Mouse (Mus musculus): ENCODE data around the gene Lnp1. TPM values are rescaled to one million over a fixed set of nuclear protein-coding genes. Genes with fewer than 3 reads are reported as not detected.
"Not testable (repeated sequence)": the region's sequence is repeated elsewhere in the genome, so short reads cannot be mapped to it uniquely, and the experiment has no call there.

The Lnp1 gene
- not detected in 2 replicates for polyA plus RNA-seq (2015; fragmentation: Nextera tagmentation; extraction: Ambion mirVana)

- no peak for ATAC-seq (ENCODE audit: insufficient number of reproducible peaks, insufficient read depth, low FRiP score, low TSS enrichment, low read depth)
- Histone ChIP-seq H3K4me3 (no peak within 1 kb of the TSS), H3K4me1 (no peaks in the 10 kb centered on the region), H3K9me3 (no peaks in the 10 kb centered on the region), H3K27ac (no peak within 1 kb of the TSS), H3K4me2 (no peak within 1 kb of the TSS), H3K27me3 (no peaks in the 10 kb centered on the region), H3K36me3 (no peaks in the 10 kb centered on the region), H3K9ac (no peak within 1 kb of the TSS)
- WGBS: 26% methylated on average over 3 of the region's 3 CpGs
Measured at GRCm38 (mm10) chr16:56928023-56928422, at the start of gene Lnp1. Gene Lnp1, minus strand, starts transcription at chr16:56928061.

DNA sequence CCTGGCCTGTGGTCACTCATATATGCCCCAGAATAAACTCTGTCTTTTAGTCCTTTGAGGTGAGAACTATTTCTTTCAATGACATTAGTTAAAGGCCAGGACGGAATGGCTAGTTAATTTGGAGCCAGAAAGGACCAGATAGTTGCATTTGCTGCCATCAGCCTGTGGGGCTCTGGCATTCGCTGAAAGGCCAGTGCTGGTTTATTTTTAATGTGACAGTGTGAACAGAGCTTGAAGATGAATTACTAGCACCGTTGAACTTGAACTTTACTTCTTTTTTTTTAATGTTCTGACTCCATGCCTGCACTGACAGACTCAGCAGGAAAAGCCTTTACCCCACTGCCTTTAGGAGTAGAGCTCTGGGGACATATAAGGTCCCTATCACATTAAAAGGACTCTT is 46.8 kb upstream of the Lnp1 start:
- ATAC-seq (ENCODE audit: insufficient number of reproducible peaks, insufficient read depth, low FRiP score, low TSS enrichment, low read depth): no peak

DNA sequence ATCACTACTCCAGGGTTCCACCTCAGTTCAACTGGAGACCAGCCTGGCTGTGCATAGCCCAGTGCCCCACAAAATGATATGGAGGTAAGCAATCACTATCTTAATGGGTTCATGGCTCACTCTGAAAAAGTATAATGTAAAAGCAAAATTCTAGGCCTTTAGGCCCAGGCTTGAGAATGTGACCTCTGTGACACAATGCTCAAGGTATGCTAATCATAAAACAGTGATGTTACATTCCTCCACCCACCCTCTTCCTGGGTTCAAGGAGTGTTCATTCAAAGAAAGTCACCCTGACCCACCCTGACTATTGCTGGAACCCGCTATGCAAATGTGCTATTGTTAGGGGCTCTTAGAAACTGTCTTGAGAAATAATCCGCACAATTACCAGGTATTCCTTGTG is 30.4 kb upstream of the Lnp1 start:
- 97% methylated on average over 2 of the region's 2 CpGs for whole genome bisulfite sequencing
- not testable (repeated sequence) for H3K4me3 ChIP-seq; H3K4me1 ChIP-seq; ATAC-seq (ENCODE audit: insufficient number of reproducible peaks, insufficient read depth, low FRiP score, low TSS enrichment, low read depth); H3K9me3 ChIP-seq; H3K9ac ChIP-seq; H3K4me2 ChIP-seq; H3K27me3 ChIP-seq; H3K27ac ChIP-seq; H3K36me3 ChIP-seq

More for the DNA sequence above, 46.8 kb upstream of the Lnp1 start:
- Histone ChIP-seq H3K9ac (no peak overlapping the region), H3K4me2 (no peak overlapping the region), H3K36me3 (no peaks in the 10 kb centered on the region), H3K4me1 (no peaks in the 10 kb centered on the region), H3K9me3 (no peaks in the 10 kb centered on the region), H3K27me3 (no peaks in the 10 kb centered on the region), H3K27ac (no peak overlapping the region), H3K4me3 (no peak overlapping the region)
- 74% methylated on average over 3 of the region's 3 CpGs for WGBS

- Histone ChIP-seq H3K27ac (no peak overlapping the region), H3K4me1 (no peaks in the 10 kb centered on the region)
- WGBS: 92% methylated on average over 5 of the region's 5 CpGs
Measured at GRCm38 (mm10) chr16:56949085-56949484, 21.2 kb upstream of the Lnp1 start.

DNA sequence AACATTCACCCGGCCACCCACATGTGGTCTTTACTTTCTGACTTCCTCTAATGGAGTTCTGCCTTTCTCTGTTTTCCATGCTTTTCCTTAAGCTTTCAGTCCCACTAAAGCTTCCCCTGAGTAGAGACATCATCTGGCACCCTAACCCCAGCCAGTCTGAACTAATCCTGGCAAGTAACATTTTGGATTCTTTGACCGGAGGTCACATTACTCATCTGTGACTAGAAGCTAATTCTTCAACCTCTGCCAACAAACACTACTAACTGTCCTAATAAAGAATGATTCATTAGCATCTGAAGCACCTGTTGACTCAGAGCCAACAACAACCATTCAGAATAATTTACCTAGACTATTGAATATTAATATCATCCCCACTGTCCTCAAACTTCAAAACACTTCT is 14.5 kb upstream of the Lnp1 start:
- WGBS: 89% methylated on average over 2 of the region's 2 CpGs
- H3K27me3 ChIP-seq: no peaks in the 10 kb centered on the region
- no peak overlapping the region for H3K4me2 ChIP-seq
- H3K9ac ChIP-seq: no peak overlapping the region
- no peaks in the 10 kb centered on the region for H3K9me3 ChIP-seq
- no peaks in the 10 kb centered on the region for H3K4me1 ChIP-seq
- ATAC-seq (ENCODE audit: insufficient number of reproducible peaks, insufficient read depth, low FRiP score, low TSS enrichment, low read depth): no peak
- no peak overlapping the region for H3K27ac ChIP-seq
- no peak overlapping the region for H3K4me3 ChIP-seq
- H3K36me3 ChIP-seq: no peaks in the 10 kb centered on the region

More at GRCm38 (mm10) chr16:56949085-56949484, 21.2 kb upstream of the Lnp1 start:
- Histone ChIP-seq H3K4me3 (no peak overlapping the region), H3K9ac (no peak overlapping the region), H3K36me3 (no peaks in the 10 kb centered on the region), H3K4me2 (no peak overlapping the region), H3K27me3 (no peaks in the 10 kb centered on the region), H3K9me3 (no peaks in the 10 kb centered on the region)
- ATAC-seq (ENCODE audit: insufficient number of reproducible peaks, insufficient read depth, low FRiP score, low TSS enrichment, low read depth): no peak

- peak; percentile 52; the same call in 1 of the 2 replicates for ATAC-seq (ENCODE audit: insufficient number of reproducible peaks, insufficient read depth, low FRiP score, low TSS enrichment, low read depth)
Measured at GRCm38 (mm10) chr16:56920102-56920657, 7.7 kb downstream of the Lnp1 start.

DNA sequence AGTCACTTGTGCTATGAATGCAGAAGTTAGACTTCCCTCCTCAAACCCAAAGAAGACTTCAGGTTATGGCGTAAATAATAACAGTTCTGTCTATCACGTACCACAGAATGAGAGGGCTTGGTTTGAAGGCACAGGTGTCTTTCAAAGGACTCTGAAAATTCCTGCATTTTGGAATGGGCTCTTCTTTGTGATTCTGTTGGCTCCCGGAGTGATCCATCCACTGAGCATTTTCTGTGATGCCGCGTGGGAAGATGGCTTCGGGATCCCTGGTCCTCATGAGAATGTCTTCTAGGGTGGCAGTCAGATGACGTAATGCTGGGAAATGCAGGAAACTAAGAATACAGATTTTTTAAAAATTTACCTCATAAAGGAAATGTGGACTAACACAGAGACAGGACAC is 10.6 kb downstream of the Lnp1 start:
- Histone ChIP-seq H3K9ac (no peak overlapping the region), H3K36me3 (no peaks in the 10 kb centered on the region), H3K4me2 (no peak overlapping the region), H3K27me3 (no peaks in the 10 kb centered on the region), H3K27ac (no peak overlapping the region), H3K4me3 (no peak overlapping the region), H3K4me1 (no peaks in the 10 kb centered on the region), H3K9me3 (no peaks in the 10 kb centered on the region)
- ATAC-seq (ENCODE audit: insufficient number of reproducible peaks, insufficient read depth, low FRiP score, low TSS enrichment, low read depth): no peak
- 90% methylated on average over 7 of the region's 7 CpGs for WGBS

More at GRCm38 (mm10) chr16:56920102-56920657, 7.7 kb downstream of the Lnp1 start:
- H3K9me3 ChIP-seq: no peaks in the 10 kb centered on the region
- no peak overlapping the region for H3K27ac ChIP-seq
- H3K27me3 ChIP-seq: no peaks in the 10 kb centered on the region
- H3K4me3 ChIP-seq: no peak overlapping the region
- 23% methylated on average over 8 of the region's 8 CpGs for WGBS
- no peaks in the 10 kb centered on the region for H3K4me1 ChIP-seq
- no peak overlapping the region for H3K4me2 ChIP-seq
- H3K36me3 ChIP-seq: no peaks in the 10 kb centered on the region
- H3K9ac ChIP-seq: no peak overlapping the region

- Histone ChIP-seq H3K9me3 (no peaks in the 10 kb centered on the region), H3K27ac (no peak overlapping the region), H3K4me3 (no peak overlapping the region), H3K4me2 (no peak overlapping the region), H3K4me1 (no peaks in the 10 kb centered on the region), H3K36me3 (no peaks in the 10 kb centered on the region), H3K27me3 (no peaks in the 10 kb centered on the region), H3K9ac (no peak overlapping the region)
- ATAC-seq (ENCODE audit: insufficient number of reproducible peaks, insufficient read depth, low FRiP score, low TSS enrichment, low read depth): no peak
- 53% methylated on average over 5 of the region's 5 CpGs for WGBS
Measured at GRCm38 (mm10) chr16:56908986-56909385, 18.9 kb downstream of the Lnp1 start.

DNA sequence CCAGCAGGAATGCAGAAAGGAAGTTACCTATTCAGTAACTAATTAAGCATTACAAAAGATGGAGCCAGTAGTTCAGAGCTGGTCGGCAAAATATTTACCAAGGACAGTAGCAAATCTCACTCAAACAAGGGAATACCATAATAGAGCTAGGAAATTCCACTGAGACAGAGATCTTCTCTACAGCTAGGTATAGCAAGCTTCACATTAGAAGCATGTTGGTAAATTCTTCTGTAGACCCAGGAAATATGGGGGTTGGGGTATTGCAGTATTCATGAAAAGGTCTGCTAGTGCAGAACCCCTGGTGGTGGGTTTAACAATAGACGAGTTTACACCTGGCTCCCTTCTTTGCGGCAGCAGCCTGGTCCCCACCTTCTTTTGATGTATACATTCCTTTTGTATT is 25.7 kb downstream of the Lnp1 start:
- not testable (repeated sequence) for H3K9ac ChIP-seq; H3K27ac ChIP-seq; H3K4me2 ChIP-seq; H3K27me3 ChIP-seq; H3K9me3 ChIP-seq; H3K4me3 ChIP-seq; ATAC-seq (ENCODE audit: insufficient number of reproducible peaks, insufficient read depth, low FRiP score, low TSS enrichment, low read depth); H3K4me1 ChIP-seq; H3K36me3 ChIP-seq
- WGBS: 59% methylated on average over 3 of the region's 3 CpGs

DNA sequence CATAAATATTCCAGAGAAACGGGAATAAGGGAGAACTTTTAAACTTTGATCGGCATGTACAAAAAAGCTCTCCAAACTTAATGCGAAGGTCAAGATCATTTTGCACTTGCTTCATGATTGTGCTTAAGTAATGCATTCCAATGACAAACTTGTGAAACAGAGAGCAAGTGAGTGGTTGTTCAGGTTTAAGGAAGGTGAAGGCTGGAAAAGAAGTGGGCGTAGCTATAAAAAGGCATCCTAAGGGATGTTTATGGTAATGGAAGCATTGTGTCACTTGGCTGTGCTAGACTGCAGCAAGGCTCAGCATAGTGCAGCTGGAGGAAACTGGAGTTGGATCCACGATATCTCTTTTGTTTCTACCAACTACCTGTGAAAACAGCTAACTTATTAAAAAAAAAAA is 36.3 kb downstream of the Lnp1 start:
- no peak overlapping the region for H3K4me3 ChIP-seq
- H3K9ac ChIP-seq: no peak overlapping the region
- H3K9me3 ChIP-seq: no peaks in the 10 kb centered on the region
- no peak for ATAC-seq (ENCODE audit: insufficient number of reproducible peaks, insufficient read depth, low FRiP score, low TSS enrichment, low read depth)
- H3K36me3 ChIP-seq: no peaks in the 10 kb centered on the region
- no peaks in the 10 kb centered on the region for H3K27me3 ChIP-seq
- H3K4me1 ChIP-seq: 0 out of 2 replicates have a peak, but pooled peaks cover 4% of the 10 kb centered on the region
- WGBS: 90% methylated on average over 5 of the region's 5 CpGs
- no peak overlapping the region for H3K27ac ChIP-seq
- no peak overlapping the region for H3K4me2 ChIP-seq

- Histone ChIP-seq H3K9ac (peak overlapping the region; percentile 64), H3K4me1 (0 out of 2 replicates have a peak, but pooled peaks cover 8% of the 10 kb centered on the region)
- 21% methylated on average over 9 of the region's 9 CpGs for WGBS
Measured at GRCm38 (mm10) chr16:56886616-56887116, 41.2 kb downstream of the Lnp1 start.

GRCm38 (mm10) chr16:56885824-56886615 is 41.8 kb downstream of the Lnp1 start, which contains the start of gene Tmem45a:
Gene Tmem45a, minus strand, starts transcription at chr16:56886166.
- no peaks in the 10 kb centered on the region for H3K9me3 ChIP-seq
- H3K27me3 ChIP-seq: no peaks in the 10 kb centered on the region
- ATAC-seq (ENCODE audit: insufficient number of reproducible peaks, insufficient read depth, low FRiP score, low TSS enrichment, low read depth): peak; percentile 99
- peak within 1 kb of the TSS; percentile 54 for H3K4me3 ChIP-seq
- H3K4me2 ChIP-seq: peak within 1 kb of the TSS; percentile 61
- H3K9ac ChIP-seq: peak within 1 kb of the TSS; percentile 64
- 0 out of 2 replicates have a peak, but pooled peaks cover 8% of the 10 kb centered on the region for H3K4me1 ChIP-seq
- no peaks in the 10 kb centered on the region for H3K36me3 ChIP-seq
- peak within 1 kb of the TSS; percentile 74 for H3K27ac ChIP-seq
- WGBS: 4% methylated on average over 25 of the region's 25 CpGs

More at GRCm38 (mm10) chr16:56886616-56887116, 41.2 kb downstream of the Lnp1 start:
- Histone ChIP-seq H3K27ac (no peak overlapping the region), H3K4me3 (peak overlapping the region; percentile 54), H3K4me2 (peak overlapping the region; percentile 61), H3K27me3 (no peaks in the 10 kb centered on the region), H3K36me3 (no peaks in the 10 kb centered on the region), H3K9me3 (no peaks in the 10 kb centered on the region)
- ATAC-seq (ENCODE audit: insufficient number of reproducible peaks, insufficient read depth, low FRiP score, low TSS enrichment, low read depth): no peak

Data from embryonic facial prominence, embryonic 13.5 days (tissue).